Mouse (Mus musculus) heart, postnatal 4 days (tissue): ENCODE measurements around the gene Igsf1. TPM values are rescaled to one million over a fixed set of nuclear protein-coding genes. Genes with fewer than 3 reads are reported as not detected.

Experiments used
- DNase-seq: peaks from one replicate; pipeline ENCODE4 v3.0.0; 2021
- total RNA-seq, 2 experiments: library from RNA; stranded (reverse); gene quantifications; 2 replicates each; pipeline ENCODE4 v1.2.3; 2021

Igsf1 gene
- total RNA-seq, result 1 to 10 TPM; 3.7 to 5.7 TPM

DNA sequence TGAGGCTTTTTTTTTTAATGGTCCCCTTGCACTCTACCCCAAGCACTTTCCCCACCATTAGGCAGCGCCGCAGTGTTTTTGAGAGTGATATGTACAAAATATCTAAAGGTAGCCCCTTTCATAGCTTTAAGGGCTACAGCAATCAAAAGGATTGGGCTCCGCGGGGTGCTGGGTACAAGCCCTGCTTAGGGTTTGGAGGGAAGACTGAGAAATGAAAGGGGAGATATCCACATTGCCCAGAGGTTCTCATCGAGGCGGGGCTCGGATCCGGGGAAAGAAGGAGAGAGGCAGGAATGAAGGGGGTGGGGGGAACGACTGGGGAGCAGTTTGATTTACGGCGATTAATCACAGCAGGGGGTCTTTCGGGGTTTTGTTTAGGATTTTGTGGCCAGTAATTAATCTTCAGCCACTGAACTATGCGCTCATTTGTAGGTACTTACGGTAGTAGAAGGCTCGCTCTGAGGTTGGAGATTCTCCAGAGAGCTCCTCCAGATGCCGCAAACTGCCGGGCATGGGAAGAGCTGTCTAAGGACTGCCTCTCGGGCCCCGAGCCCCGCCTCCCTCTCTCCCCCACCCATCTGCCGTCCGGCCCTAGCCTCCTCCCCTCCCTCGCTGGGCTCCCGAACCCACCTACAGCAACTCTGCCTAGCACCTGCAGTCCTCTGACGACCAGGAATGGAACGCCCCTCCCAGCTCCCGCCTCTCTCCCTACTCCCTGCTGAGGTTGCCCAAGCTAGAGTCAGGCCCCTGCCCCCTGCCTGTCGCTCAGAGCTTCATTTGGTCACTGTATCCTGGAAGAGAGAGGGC lies at the start of gene Igsf1:
TSS of gene Igsf1 (minus strand) at position 537 of the 807 bp plus-strand sequence.
- peak; percentile 13 for DNase-seq

DNA sequence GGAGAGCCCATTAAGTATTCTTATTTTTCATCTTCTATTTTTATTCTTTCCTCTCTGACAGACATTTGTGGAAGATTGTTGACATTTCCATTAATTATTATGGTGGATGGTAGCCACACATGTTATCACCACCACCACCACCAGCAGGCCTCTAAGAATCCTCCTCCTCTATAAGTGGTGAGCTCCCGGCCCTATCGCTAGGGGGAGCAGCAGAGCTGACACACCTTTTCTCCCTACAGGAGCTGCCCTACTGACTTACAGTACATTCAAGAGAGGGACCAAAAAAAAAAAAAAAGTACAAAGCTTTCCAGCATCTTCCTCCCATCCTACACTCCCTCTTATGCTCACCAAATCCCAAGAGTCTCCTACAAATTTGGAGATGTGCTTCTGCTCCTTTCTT lies 26.7 kb downstream of the Igsf1 start:
- peak; percentile 17 for DNase-seq

DNA sequence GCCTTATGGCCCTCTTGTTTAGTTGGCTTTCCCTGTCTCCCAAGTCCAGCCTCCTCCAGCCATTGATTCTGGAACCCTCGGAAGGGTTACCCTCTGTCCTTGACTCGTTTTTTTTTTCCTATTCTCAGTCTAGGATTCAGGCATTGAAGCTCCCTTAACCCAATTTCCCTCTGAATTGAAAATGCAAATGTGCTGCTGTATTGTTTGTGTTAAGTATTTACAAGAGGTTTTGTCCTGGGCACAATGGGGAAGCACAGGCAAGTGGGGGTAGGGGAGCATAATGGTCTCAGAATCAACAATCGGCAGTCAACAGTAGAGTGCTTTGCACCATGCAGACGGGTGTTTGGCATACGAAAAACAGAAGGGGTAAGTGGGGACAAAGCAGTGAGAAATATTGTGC lies 52.4 kb downstream of the Igsf1 start:
- DNase-seq, result no peak

DNA sequence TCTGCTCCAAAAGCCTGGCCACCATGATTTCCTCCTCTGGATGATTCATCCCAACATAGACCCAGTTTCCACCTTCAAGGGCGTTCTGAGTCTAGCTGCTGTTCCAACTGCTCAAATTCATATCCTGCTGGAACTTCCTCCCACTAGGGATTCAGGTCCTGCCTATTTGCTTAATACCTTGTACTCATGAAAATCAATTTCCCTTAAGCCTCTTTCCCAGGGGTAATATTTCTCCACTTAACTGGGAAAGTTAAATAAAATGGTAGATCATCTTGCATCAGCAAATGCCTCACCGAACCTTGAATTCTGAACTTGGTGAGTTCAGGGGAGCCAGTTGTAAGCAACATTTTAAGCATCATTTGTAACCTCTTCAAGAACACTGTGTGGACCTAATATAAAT lies 62.6 kb downstream of the Igsf1 start, which contains the start of gene Olfr1321:
TSS of gene Olfr1321 (minus strand) at position 101 of the 400 bp plus-strand sequence.
- DNase-seq, result no peak

Other genes with a start within 250 kb of the Igsf1 start
- gene Olfr1320, start 125.4 kb downstream of the Igsf1 start, total RNA-seq, result not detected
- not detected for gene Olfr1321, start 62.7 kb downstream of the Igsf1 start, total RNA-seq
- not detected for gene Olfr1322, start 93.7 kb upstream of the Igsf1 start, total RNA-seq
- gene Olfr1323, start 221.6 kb upstream of the Igsf1 start, total RNA-seq, result not detected